Mouse (Mus musculus) myocyte (in vitro differentiated cells): ENCODE results near the gene Fam222a.

Source experiments
- POLR2A ChIP-seq: IDR thresholded peaks from one replicate; pipeline ENCODE4 v1.6.1; 2011; ENCODE audit warnings: low read depth, mild to moderate bottlenecking, control low read depth, moderate library complexity; ENCODE audit not compliant: insufficient read length
- POLR2AphosphoS2 ChIP-seq: IDR thresholded peaks from one replicate; pipeline ENCODE4 v1.6.1; 2011; ENCODE audit warnings: low read depth, control low read depth; ENCODE audit not compliant: insufficient read length

DNA sequence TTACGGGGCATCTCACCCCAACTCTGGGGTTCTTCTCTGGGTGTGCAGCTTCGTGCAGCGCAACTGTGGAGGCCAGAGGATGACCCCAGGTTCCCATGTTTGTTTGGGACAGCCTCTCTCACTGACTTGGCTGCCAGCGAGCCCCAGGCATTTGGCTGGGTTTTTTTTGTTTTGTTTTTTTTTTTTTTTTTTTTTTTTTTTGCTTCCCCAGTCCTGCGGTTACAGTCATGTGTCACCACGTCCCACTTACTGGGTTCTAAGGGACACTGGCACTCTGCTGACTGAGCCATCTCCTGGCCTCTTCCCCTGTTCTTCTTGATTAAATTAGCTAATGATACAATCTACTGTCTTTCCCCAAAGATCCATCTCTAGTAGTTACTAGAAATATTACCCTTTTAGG, 29.8 kb downstream of the Fam222a start:
- TF ChIP-seq POLR2A (no peak), POLR2AphosphoS2 (no peak)
